Mouse (Mus musculus): ENCODE data around the gene Epha2. TPM values are rescaled to one million over a fixed set of nuclear protein-coding genes. Genes with fewer than 3 reads are reported as not detected.

The Epha2 gene
- polyA plus RNA-seq, 1 experiment from 2014 or later, result 2.1 TPM

DNA sequence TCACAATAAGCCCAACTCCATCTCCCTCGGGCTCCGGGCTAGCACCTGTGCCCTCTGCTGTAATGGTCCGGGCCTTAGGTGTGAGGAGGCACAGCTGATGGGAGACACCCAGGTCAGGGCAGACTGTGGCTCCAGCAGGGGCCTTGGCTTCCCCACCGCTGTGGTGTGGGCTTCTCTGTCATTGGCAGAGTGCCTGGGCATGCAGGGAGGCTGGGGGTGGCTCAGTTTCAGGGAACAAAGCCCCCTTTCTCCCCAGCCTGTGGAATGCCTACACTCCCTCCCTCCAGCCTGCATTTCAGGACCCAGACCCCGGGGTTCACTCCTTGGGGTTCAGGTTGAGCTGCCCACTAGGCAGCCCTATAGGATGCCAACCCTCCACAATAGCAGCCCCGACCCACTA, 35.2 kb downstream of the Epha2 start:
- Histone ChIP-seq H3K4me2 (no peak overlapping the region), H3K36me3 (no peaks in the 10 kb centered on the region), H3K27ac (no peak overlapping the region), H3K9ac (no peak overlapping the region), H3K4me1 (peaks cover 8% of the 10 kb centered on the region; the same call in 1 of the 2 replicates), H3K27me3 (replicated peaks) (peaks cover 61% of the 10 kb centered on the region), H3K9me3 (replicated peaks) (no peaks in the 10 kb centered on the region), H3K4me3 (no peak overlapping the region)
- WGBS (ENCODE audit: insufficient replicate concordance), result 72% methylated on average over 6 of the region's 6 CpGs
- no peak for ATAC-seq

DNA sequence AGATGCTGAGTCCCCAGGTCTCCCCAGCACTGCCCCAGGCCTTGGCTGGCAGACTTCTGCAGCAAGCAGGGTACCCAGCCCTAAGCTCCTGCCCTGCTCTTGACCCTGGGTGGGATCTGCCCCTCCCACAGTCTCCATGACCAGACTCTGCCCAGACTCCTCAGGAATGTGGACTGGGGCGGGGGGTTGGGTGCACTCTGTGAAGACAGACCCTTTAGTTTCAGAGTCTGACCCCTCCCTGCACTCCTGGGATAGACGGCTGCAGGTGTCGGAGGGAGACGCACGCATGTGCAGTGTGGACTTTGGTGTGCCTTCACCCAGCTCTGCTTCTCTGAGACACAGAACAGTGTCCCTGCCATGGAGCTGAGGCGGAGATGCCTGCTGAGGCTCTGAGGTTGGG, 36.9 kb downstream of the Epha2 start:
- Histone ChIP-seq H3K27me3 (replicated peaks) (peaks cover 55% of the 10 kb centered on the region), H3K9ac (no peak overlapping the region), H3K4me3 (no peak overlapping the region), H3K9me3 (replicated peaks) (no peaks in the 10 kb centered on the region), H3K4me1 (peaks cover 8% of the 10 kb centered on the region; the same call in 1 of the 2 replicates), H3K4me2 (no peak overlapping the region), H3K36me3 (no peaks in the 10 kb centered on the region), H3K27ac (no peak overlapping the region)
- 50% methylated on average over 6 of the region's 6 CpGs for WGBS (ENCODE audit: insufficient replicate concordance)
- no peak for ATAC-seq

DNA sequence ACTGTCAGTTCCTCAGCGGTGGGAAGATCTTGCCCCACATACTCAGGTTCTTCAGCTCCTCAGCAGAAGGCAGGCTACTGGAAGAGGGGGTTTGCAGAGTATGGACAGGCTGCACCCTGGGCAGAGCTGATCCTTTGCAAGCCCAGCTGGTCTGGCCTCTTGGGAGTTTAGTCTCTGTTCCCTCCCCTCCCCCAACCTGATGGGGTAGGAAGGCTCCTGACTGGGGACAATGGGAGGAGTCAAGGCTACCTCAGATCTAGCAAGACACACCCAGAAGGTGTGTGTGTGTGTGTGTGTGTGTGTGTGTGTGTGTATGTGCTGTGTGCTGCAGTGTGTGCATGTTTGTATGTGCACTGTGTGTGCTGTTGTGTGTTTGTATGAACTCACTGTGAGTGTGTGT, 37.8 kb downstream of the Epha2 start:
- Histone ChIP-seq H3K4me1 (peaks cover 8% of the 10 kb centered on the region; the same call in 1 of the 2 replicates), H3K4me3 (no peak overlapping the region), H3K27me3 (replicated peaks) (peaks cover 52% of the 10 kb centered on the region), H3K36me3 (no peaks in the 10 kb centered on the region), H3K4me2 (no peak overlapping the region), H3K9ac (no peak overlapping the region), H3K27ac (no peak overlapping the region), H3K9me3 (replicated peaks) (no peaks in the 10 kb centered on the region)
- no peak for ATAC-seq
- WGBS (ENCODE audit: insufficient replicate concordance), result 0% methylated on average over 1 of the region's 1 CpGs

DNA sequence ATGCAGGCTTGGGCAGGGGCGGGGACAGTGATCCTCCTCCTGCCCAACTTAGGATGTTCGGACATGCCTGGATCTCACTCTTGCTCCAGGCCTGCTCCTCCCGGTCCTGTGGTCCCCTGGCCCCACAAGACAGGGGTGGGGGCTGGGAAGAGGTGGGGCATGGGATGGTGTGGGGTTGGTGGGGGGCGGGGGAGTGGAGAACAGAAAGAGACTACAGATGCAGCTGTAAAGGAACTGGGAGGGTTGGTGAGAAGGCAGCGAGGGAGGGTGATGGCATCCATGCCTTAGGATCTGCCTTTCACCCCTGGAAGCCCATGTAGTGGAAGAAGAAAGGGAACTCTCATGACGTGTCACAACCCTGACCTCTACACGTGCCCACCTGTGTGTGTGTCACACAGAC, 40.4 kb downstream of the Epha2 start:
- H3K4me1 ChIP-seq, result peaks cover 8% of the 10 kb centered on the region; the same call in 1 of the 2 replicates
- peaks cover 44% of the 10 kb centered on the region for H3K27me3 ChIP-seq (replicated peaks)
- no peak for ATAC-seq
- 46% methylated on average over 7 of the region's 7 CpGs for WGBS (ENCODE audit: insufficient replicate concordance)
- no peak overlapping the region for H3K9ac ChIP-seq
- no peaks in the 10 kb centered on the region for H3K9me3 ChIP-seq (replicated peaks)
- no peaks in the 10 kb centered on the region for H3K36me3 ChIP-seq
- H3K4me3 ChIP-seq, result no peak overlapping the region
- H3K4me2 ChIP-seq, result no peak overlapping the region
- no peak overlapping the region for H3K27ac ChIP-seq

DNA sequence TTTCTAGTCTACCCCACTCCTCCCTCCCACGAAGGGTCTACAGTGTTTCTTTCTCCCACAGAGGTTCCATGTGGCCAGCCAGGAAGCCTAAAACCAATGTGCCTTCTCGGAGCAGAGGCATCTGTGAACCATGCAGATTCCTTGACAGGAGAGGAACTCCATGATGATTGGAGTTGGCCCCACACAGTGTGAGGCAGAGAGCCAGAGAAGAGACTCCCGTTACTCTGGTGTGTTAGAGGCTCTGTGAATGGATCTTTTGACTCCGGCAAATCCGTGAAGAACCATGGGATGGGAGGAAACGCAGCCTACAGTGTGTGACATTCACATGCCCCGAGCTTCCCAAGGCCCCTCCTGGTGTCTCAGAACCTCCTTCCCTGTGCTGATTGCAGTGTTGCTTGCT, 42.5 kb downstream of the Epha2 start:
- 61% methylated on average over 7 of the region's 7 CpGs for WGBS (ENCODE audit: insufficient replicate concordance)
- no peaks in the 10 kb centered on the region for H3K36me3 ChIP-seq
- H3K4me1 ChIP-seq, result peaks cover 13% of the 10 kb centered on the region
- H3K27ac ChIP-seq, result no peak overlapping the region
- no peak overlapping the region for H3K4me3 ChIP-seq
- no peak for ATAC-seq
- peaks cover 37% of the 10 kb centered on the region for H3K27me3 ChIP-seq (replicated peaks)
- H3K9ac ChIP-seq, result no peak overlapping the region
- H3K4me2 ChIP-seq, result no peak overlapping the region
- H3K9me3 ChIP-seq (replicated peaks), result no peaks in the 10 kb centered on the region

DNA sequence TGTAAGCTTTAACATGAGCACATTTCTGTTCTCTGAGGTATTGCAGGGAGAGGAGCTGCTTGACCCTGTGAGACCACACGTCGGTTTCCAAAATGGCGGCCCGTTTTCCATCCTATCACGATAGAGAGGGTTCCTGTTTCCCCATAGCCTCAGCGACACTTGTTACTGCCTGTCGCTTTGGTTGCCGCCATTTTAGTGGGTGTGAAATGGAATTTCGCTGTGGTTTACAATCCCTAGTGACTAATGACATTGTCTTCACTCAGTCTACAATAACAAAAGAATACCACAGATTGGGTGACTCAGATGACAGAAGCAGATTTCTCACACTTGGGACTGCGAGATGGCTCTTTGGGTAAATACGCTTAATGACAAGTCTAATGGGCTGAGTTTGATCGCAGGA, 44.2 kb downstream of the Epha2 start:
- no peaks in the 10 kb centered on the region for H3K36me3 ChIP-seq
- peaks cover 24% of the 10 kb centered on the region for H3K27me3 ChIP-seq (replicated peaks)
- no peaks in the 10 kb centered on the region for H3K9me3 ChIP-seq (replicated peaks)
- no peak for ATAC-seq
- peaks cover 10% of the 10 kb centered on the region for H3K4me1 ChIP-seq
- H3K4me3 ChIP-seq, result no peak overlapping the region
- no peak overlapping the region for H3K4me2 ChIP-seq
- no peak overlapping the region for H3K9ac ChIP-seq
- 73% methylated on average over 12 of the region's 12 CpGs for WGBS (ENCODE audit: insufficient replicate concordance)
- H3K27ac ChIP-seq, result no peak overlapping the region

DNA sequence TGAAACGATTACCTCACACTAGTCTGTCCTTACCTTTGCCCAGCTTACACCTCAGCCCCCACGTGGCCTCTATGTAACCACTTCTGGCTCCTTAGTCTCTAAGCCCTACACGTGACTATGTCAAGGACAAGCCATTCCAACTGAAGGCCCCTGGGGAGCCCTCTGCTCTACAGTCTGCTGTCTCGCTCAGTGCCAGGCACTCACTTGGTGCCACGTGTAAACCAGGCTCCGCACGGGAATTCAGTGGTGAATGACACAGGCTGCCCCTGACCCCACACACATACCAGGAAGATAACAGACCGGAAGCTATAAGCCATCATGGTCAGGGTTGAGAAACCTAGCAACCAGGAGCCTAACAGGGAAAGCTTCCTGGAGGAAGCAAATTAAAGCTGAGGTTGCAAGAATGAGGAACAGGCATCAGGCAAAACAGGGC, 46.3 kb downstream of the Epha2 start:
- Histone ChIP-seq H3K9me3 (replicated peaks) (no peaks in the 10 kb centered on the region), H3K9ac (no peak overlapping the region), H3K4me3 (no peak overlapping the region), H3K4me1 (peaks cover 10% of the 10 kb centered on the region), H3K4me2 (no peak overlapping the region), H3K36me3 (no peaks in the 10 kb centered on the region), H3K27me3 (replicated peaks) (peaks cover 9% of the 10 kb centered on the region; the same call in 1 of the 2 replicates), H3K27ac (no peak overlapping the region)
- 25% methylated on average over 8 of the region's 8 CpGs for WGBS (ENCODE audit: insufficient replicate concordance)
- peak; percentile 45; the same call in 1 of the 2 replicates for ATAC-seq

DNA sequence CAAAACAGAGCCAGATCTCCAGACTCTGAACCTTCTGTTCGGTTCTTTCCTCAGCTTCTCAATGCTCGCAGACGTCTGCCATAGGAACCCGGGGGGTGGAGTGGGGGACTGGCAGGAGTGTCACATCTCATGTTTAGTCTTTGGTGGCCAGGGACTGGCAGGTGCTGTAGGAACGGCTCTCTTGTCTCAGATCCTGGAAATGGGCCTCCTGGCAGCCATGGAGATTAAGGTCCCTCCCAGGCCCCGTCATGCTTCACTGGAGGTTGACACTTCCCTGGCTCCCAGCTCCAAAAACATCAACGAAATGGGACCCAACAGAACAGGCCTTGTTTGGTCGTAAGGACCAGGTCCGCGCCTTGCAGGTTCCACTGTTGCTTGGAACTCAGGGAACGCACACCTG, 47.6 kb downstream of the Epha2 start:
- no peak overlapping the region for H3K9ac ChIP-seq
- peaks cover 10% of the 10 kb centered on the region for H3K4me1 ChIP-seq
- H3K4me3 ChIP-seq, result no peak overlapping the region
- H3K9me3 ChIP-seq (replicated peaks), result no peaks in the 10 kb centered on the region
- ATAC-seq, result no peak
- WGBS (ENCODE audit: insufficient replicate concordance), result 66% methylated on average over 11 of the region's 11 CpGs
- no peak overlapping the region for H3K27ac ChIP-seq
- no peak overlapping the region for H3K4me2 ChIP-seq
- no peaks in the 10 kb centered on the region for H3K36me3 ChIP-seq
- peaks cover 9% of the 10 kb centered on the region; the same call in 1 of the 2 replicates for H3K27me3 ChIP-seq (replicated peaks)

DNA sequence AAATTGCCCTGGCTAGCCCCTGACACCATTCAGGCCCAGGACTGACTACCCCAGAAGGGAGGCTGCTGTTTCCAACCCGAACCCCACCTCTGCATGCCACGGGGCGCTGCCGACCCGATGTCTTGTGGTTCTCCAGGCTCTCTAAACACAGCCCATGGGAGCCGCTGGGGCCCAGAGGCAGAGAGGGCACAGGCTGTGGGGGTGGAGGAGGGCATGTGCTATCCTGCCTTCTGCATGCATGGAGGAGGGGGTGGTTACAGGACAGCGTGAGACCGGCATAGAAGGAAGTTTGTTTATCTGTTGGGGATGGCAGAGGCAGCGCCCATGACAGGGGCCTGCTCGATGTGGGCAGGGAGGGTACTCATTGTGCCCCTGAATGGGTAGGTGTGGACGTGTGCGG, 49.0 kb downstream of the Epha2 start:
- Histone ChIP-seq H3K4me3 (no peak overlapping the region), H3K4me1 (peaks cover 10% of the 10 kb centered on the region), H3K9me3 (replicated peaks) (no peaks in the 10 kb centered on the region), H3K4me2 (no peak overlapping the region), H3K27me3 (replicated peaks) (peaks cover 9% of the 10 kb centered on the region; the same call in 1 of the 2 replicates), H3K27ac (no peak overlapping the region), H3K9ac (no peak overlapping the region), H3K36me3 (no peaks in the 10 kb centered on the region)
- ATAC-seq, result no peak
- 63% methylated on average over 12 of the region's 12 CpGs for WGBS (ENCODE audit: insufficient replicate concordance)

DNA sequence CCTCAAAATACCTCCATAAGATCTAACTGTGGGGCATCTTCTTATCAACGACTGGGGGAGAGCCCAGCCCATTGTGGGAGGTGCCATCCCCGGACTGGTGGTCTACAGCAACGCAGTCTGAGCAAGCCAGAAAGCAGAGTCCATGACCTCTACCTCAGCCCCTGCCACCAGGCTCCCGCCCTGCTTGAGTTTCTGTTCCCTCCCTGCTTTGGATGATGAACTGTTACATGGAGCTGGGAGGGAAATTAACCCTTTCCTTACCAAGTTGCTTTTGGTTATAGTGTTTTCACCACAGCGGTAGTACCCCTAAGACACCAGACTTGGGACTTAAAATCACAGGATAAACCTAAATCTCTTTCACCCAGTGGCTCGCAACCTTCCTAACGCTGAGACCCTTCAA, 50.9 kb downstream of the Epha2 start:
- Histone ChIP-seq H3K27ac (no peak overlapping the region), H3K36me3 (no peaks in the 10 kb centered on the region), H3K9me3 (replicated peaks) (no peaks in the 10 kb centered on the region), H3K27me3 (replicated peaks) (peaks cover 9% of the 10 kb centered on the region; the same call in 1 of the 2 replicates), H3K9ac (no peak overlapping the region), H3K4me2 (no peak overlapping the region), H3K4me1 (peaks cover 10% of the 10 kb centered on the region), H3K4me3 (no peak overlapping the region)
- 43% methylated on average over 7 of the region's 7 CpGs for WGBS (ENCODE audit: insufficient replicate concordance)
- ATAC-seq, result no peak

DNA sequence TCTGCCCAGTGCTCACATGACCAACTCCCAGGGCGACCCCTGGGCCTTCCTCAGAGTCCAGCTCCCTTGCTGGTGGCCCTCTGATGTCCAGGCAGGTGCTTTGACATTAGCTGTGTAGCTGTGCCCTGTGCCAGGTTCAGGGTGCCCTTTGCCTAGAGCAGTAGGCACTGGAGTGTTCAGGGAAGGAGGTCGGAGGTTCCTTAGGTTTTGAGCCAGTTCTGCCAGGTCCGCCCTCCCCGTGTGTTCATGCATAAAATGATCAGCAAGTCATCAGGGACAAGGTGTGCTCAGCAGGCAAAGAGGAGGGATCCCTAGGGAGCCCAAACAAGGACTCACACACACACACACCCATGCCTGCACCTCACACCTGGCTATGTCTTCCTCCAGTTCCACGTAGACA, 51.9 kb downstream of the Epha2 start:
- WGBS (ENCODE audit: insufficient replicate concordance), result 67% methylated on average over 5 of the region's 5 CpGs
- Histone ChIP-seq H3K27ac (no peak overlapping the region), H3K4me2 (no peak overlapping the region), H3K4me1 (peaks cover 2% of the 10 kb centered on the region; the same call in 1 of the 2 replicates), H3K4me3 (no peak overlapping the region), H3K36me3 (no peaks in the 10 kb centered on the region), H3K9ac (no peak overlapping the region), H3K9me3 (replicated peaks) (no peaks in the 10 kb centered on the region), H3K27me3 (replicated peaks) (peaks cover 7% of the 10 kb centered on the region; the same call in 1 of the 2 replicates)
- ATAC-seq, result no peak

DNA sequence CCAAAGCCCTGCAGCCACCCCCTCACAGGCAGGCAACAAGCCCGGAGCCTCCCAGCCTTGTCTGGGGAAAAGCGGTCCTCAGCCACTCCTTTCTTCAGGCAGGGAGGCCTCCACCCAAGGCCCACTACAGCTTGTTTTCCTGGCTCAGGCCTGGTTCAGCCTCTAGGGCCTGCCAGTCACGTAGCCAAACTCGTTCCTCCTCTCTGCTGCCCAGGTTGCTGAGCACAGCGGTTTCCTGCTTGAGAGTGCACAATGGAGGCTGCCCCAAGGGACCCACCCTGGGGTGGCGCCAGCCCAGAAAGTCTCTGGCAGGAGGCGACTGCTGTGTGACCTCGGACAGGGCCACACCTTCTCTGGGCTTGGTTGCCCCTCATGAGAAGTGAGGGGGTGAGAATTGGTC, 52.8 kb downstream of the Epha2 start:
- no peak for ATAC-seq
- H3K9ac ChIP-seq, result no peak overlapping the region
- WGBS (ENCODE audit: insufficient replicate concordance), result 59% methylated on average over 8 of the region's 8 CpGs
- H3K4me2 ChIP-seq, result no peak overlapping the region
- H3K27me3 ChIP-seq (replicated peaks), result 0 out of 2 replicates have a peak, but pooled peaks cover 4% of the 10 kb centered on the region
- H3K27ac ChIP-seq, result no peak overlapping the region
- no peaks in the 10 kb centered on the region for H3K9me3 ChIP-seq (replicated peaks)
- H3K4me1 ChIP-seq, result no peaks in the 10 kb centered on the region
- H3K4me3 ChIP-seq, result no peak overlapping the region
- no peaks in the 10 kb centered on the region for H3K36me3 ChIP-seq

DNA sequence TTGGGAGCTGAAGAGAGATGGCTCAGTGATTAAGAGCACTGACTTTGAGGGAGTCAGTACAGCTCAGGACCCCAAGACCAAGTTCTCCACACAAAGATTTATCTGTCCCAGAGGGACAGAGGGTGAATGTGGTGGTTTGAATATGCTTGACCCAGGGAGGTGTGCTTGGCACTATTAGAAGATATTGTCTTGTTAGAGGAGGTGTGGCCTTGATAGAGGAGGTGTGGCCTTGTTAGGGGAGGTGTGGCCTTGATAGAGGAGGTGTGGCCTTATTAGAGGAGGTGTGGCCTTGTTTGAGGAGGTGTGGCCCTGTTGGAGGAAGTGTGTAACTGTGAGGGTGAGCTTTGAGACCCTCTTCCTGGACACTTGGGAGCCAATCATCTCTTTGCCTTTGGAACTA, 56.8 kb downstream of the Epha2 start:
- no peak for ATAC-seq

More for the DNA sequence above, 56.8 kb downstream of the Epha2 start:
- Histone ChIP-seq H3K4me3 (no peak overlapping the region), H3K4me1 (0 out of 2 replicates have a peak, but pooled peaks cover 4% of the 10 kb centered on the region), H3K27ac (no peak overlapping the region), H3K27me3 (replicated peaks) (peaks cover 32% of the 10 kb centered on the region), H3K36me3 (no peaks in the 10 kb centered on the region), H3K9me3 (replicated peaks) (no peaks in the 10 kb centered on the region), H3K9ac (no peak overlapping the region), H3K4me2 (no peak overlapping the region)
